Mouse (Mus musculus) kidney, adult 18-20 months (tissue): ENCODE results near the gene Vmn1r127.
"Not testable (repeated sequence)": the region's sequence is repeated elsewhere in the genome, so short reads cannot be mapped to it uniquely, and the experiment has no call there.

ENCODE experiments used
- DNase-seq: peaks from one replicate; pipeline ENCODE4 v3.0.0; 2021

Vmn1r127 gene

DNA sequence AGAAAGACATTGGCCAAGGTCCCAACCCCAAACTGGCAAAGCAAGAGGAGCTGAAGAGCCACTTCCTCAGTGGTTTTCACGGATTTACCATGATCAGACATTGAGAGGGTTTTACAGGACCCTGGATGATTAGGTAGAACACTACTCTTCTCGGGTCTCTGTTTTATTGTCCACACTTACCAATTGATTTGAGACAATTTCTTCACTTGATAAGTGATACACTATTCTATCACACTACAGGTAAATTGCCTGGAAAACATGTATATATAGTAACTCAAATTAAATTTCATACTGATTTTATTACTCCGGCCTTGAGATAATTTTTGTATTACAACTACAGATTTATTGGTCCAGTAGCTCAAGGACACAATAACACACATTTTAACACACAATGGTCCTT lies at the start of gene Vmn1r127:
TSS of gene Vmn1r127 (minus strand) at position 101 of the 400 bp plus-strand sequence.
- not testable (repeated sequence) for DNase-seq

- not testable (repeated sequence) for DNase-seq
Measured at GRCm38 (mm10) chr7:21361191-21361590, 41.5 kb upstream of the Vmn1r127 start, which contains the start of gene Vmn1r129. TSS of gene Vmn1r129 (minus strand) at chr7:21361291.

GRCm38 (mm10) chr7:21349073-21349472 lies 29.4 kb upstream of the Vmn1r127 start, which contains the start of gene Vmn1r128:
TSS of gene Vmn1r128 (plus strand) at chr7:21349373.
- DNase-seq = not testable (repeated sequence)

DNA sequence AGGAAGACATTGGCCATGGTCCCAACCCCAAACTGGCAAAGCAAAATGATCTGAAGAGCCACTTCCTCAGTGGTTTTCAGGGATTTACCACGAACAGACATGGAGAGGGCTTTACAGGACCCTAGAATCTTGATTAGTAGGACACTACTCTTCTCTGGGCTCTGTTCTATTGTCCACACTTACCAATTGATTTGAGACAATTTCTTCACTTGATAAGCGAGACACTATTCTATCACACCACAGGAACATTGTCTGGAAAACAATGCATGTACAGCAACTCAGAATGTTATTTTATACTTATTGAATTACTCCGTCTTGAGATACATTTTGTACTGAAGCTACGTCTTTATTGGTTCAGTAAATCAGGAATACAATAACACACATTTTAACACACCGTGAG lies 18.3 kb downstream of the Vmn1r127 start, which contains the start of gene Vmn1r126:
TSS of gene Vmn1r126 (minus strand) at position 101 of the 400 bp plus-strand sequence.
- not testable (repeated sequence) for DNase-seq

DNA sequence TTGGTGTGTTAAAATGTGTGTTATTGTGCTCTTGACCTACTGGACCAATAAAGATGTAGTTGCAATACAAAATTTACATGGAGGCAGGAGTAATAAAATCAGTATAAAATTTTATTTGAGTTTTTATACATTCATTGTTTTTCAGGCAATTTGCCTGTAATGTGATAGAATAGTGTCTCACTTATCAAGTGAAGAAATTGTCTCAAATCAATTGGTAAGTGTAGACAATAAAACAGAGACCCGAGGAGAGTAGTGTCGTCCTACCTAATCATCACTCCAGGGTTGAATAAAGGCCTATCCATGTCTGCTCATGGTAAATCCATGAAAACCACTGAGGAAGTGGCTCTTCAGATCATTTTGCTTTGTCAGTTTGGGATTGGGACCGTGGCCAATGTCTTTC lies 47.8 kb downstream of the Vmn1r127 start, which contains the start of gene Vmn1r125:
TSS of gene Vmn1r125 (plus strand) at position 301 of the 400 bp plus-strand sequence.
- not testable (repeated sequence) for DNase-seq
